Mouse (Mus musculus) left cerebral cortex, adult 2 months (tissue): ENCODE data around the gene Pitpnm2. TPM values are rescaled to one million over a fixed set of nuclear protein-coding genes. Genes with fewer than 3 reads are reported as not detected.
"Not testable (repeated sequence)": the region's sequence is repeated elsewhere in the genome, so short reads cannot be mapped to it uniquely, and the experiment has no call there.

Experiments
- DNase-seq, 2 experiments: peaks; one replicate each; pipeline ENCODE4 v3.0.0; 2021 to 2022; ENCODE audit warnings: low spot score in 2 of 2, mixed read lengths in 1 of 2; ENCODE audit errors: extremely low spot score in 1 of 2
- H3K27ac ChIP-seq: fragments of 200-600 bp; 2 replicates; pipeline ENCODE4 v1.8.1; 2022
- H3K4me3 ChIP-seq: fragments of 200-600 bp; 2 replicates; pipeline ENCODE4 v1.8.1; 2022
- CTCF ChIP-seq: fragments of 200-600 bp; IDR thresholded peaks from 2 replicates; pipeline ENCODE4 v1.8.1; 2022; ENCODE audit warnings: antibody characterized with exemption, mild to moderate bottlenecking, moderate library complexity
- intact Hi-C: fragments of 180-260 bp; cut with DNase I; formaldehyde crosslinking; loops from one replicate; pipeline ENCODE4 v1.15.1; 2025
- total RNA-seq, 2 experiments: library from RNA; stranded (reverse); gene quantifications; 2 replicates each; pipeline ENCODE4 v1.2.3; 2021

Pitpnm2 gene
- total RNA-seq, 2 experiments from 2014 or later, result 317 to 336 TPM

GRCm38 (mm10) chr5:124217566-124218249 is 31.9 kb downstream of the Pitpnm2 start:
- TF ChIP-seq CTCF, result no peak
- intact Hi-C loops, result loop anchor here (1.0 to 2.0 kb wide), 2 partner anchors 30 to 45 kb away; no protein-coding TSS in a partner anchor
- peak overlapping the region; percentile 90 for H3K27ac ChIP-seq
- no peak overlapping the region for H3K4me3 ChIP-seq
- DNase-seq, result peak; percentile 71 to 89

- intact Hi-C loops, H3K4me3 ChIP-seq, DNase-seq: not testable (repeated sequence)
- H3K27ac ChIP-seq, result peak overlapping the region; percentile 90
Measured at GRCm38 (mm10) chr5:124217092-124217491, 32.5 kb downstream of the Pitpnm2 start.

- H3K27ac ChIP-seq, result peak overlapping the region; percentile 90
- intact Hi-C loops, result no loop called here
Measured at GRCm38 (mm10) chr5:124216403-124216802, 33.2 kb downstream of the Pitpnm2 start.

GRCm38 (mm10) chr5:124215647-124216046 is 33.9 kb downstream of the Pitpnm2 start:
- no peak overlapping the region for H3K4me3 ChIP-seq
- peak overlapping the region; percentile 90 for H3K27ac ChIP-seq
- intact Hi-C loops, result no loop called here
- DNase-seq, result no peak
- no peak for TF ChIP-seq CTCF

More at GRCm38 (mm10) chr5:124216403-124216802, 33.2 kb downstream of the Pitpnm2 start:
- DNase-seq, result no peak
- no peak overlapping the region for H3K4me3 ChIP-seq
- TF ChIP-seq CTCF, result no peak

- no peak for DNase-seq
- H3K4me3 ChIP-seq, result no peak overlapping the region
- no peak for TF ChIP-seq CTCF
- intact Hi-C loops, result no loop called here
- H3K27ac ChIP-seq, result peak overlapping the region; percentile 90
Measured at GRCm38 (mm10) chr5:124214516-124215145, 34.9 kb downstream of the Pitpnm2 start.

GRCm38 (mm10) chr5:124213588-124214469 is 35.7 kb downstream of the Pitpnm2 start:
- H3K4me3 ChIP-seq, result no peak overlapping the region
- TF ChIP-seq CTCF, result no peak
- DNase-seq, result no peak
- intact Hi-C loops, result no loop called here
- peak overlapping the region; percentile 78 for H3K27ac ChIP-seq

GRCm38 (mm10) chr5:124211669-124212068 is 37.9 kb downstream of the Pitpnm2 start:
- intact Hi-C loops, result no loop called here
- Histone ChIP-seq H3K4me3 (no peak overlapping the region), H3K27ac (peak overlapping the region; percentile 4; the same call in 1 of the 2 replicates)
- DNase-seq, result no peak
- no peak for TF ChIP-seq CTCF

GRCm38 (mm10) chr5:124211234-124211633 is 38.3 kb downstream of the Pitpnm2 start:
- TF ChIP-seq CTCF, result no peak
- intact Hi-C loops, result no loop called here
- DNase-seq, result no peak
- H3K4me3 ChIP-seq, result no peak overlapping the region
- peak overlapping the region; percentile 4 for H3K27ac ChIP-seq

GRCm38 (mm10) chr5:124210281-124211016 is 39.1 kb downstream of the Pitpnm2 start:
- intact Hi-C loops, result no loop called here
- no peak for TF ChIP-seq CTCF
- H3K4me3 ChIP-seq, result no peak overlapping the region
- no peak for DNase-seq
- peak overlapping the region; percentile 10; the same call in 1 of the 2 replicates for H3K27ac ChIP-seq

GRCm38 (mm10) chr5:124209850-124210249 is 39.7 kb downstream of the Pitpnm2 start:
- Histone ChIP-seq H3K27ac (peak overlapping the region; percentile 10; the same call in 1 of the 2 replicates), H3K4me3 (no peak overlapping the region)
- intact Hi-C loops, result no loop called here
- no peak for DNase-seq
- no peak for TF ChIP-seq CTCF

- H3K27ac ChIP-seq, result peak overlapping the region; percentile 72
- H3K4me3 ChIP-seq, result no peak overlapping the region
- intact Hi-C loops, result no loop called here
- no peak for TF ChIP-seq CTCF
- no peak for DNase-seq
Measured at GRCm38 (mm10) chr5:124208030-124208429, 41.5 kb downstream of the Pitpnm2 start.
